Mouse (Mus musculus): Measurements from ENCODE around the gene Lrig1.

Lrig1 gene

DNA sequence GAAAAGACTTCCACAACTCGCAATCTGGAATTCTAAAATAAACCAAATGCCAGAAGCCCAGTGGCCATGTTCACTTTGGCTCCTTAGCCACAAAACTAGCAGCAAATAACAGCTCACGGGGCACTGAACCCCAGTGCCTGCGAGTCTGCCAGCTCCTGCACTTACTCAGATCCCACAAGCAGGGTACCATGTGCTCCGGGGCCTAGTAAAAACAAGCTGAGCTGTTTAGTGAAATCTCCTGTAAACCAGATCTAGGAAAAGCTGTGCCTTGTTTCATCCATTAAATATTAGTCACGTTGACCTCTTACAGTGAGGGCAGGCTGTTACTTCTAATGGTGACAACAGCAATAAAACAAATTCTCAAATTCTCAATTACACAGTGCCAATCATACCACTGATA, 81.3 kb downstream of the Lrig1 start:
- no peak for DNase-seq (ENCODE audit: low read depth, low spot score)

DNA sequence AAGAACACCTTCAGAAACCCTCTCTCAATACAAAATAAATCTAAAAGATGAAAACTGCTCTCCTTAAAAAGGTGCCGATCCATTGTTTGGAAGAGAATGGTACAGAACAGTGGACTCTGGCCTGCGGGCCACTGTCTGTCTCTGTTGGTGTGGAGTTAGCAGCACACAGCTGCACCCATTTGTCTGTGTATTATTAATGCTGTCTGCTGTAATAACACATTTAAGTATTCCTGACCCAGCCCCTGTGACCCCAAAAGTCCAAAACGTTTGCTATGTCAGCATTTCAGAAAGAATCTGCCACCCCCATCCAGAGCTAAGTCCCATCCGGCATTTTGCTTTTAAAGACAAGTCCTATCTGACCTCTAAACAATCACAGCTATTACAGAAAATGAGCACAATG, 84.0 kb downstream of the Lrig1 start:
- DNase-seq (ENCODE audit: low read depth, low spot score) = no peak

DNA sequence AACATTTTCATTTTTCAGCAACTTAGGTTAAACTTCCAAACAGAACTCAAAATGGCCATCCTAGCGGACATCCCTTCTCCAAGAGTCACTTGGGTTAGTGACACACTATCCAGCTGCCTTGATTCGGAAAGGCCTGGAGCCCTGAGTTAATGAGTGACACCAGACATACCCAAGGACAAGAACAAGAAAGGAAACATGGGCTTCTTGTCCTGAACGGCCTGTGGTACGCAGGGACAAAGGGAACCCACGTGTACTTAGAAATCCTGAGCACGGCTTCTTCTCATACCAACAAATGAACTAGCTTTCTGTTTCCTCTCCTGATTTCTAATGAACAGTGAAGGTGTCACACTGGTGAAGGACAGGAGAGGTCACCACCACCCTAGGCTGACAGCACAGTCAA, 85.6 kb downstream of the Lrig1 start:
- DNase-seq (ENCODE audit: low read depth, low spot score) = no peak

GRCm38 (mm10) chr6:94613235-94613895, 86.6 kb downstream of the Lrig1 start:
- DNase-seq (ENCODE audit: low read depth, low spot score) = no peak

GRCm38 (mm10) chr6:94604546-94604945, 95.4 kb downstream of the Lrig1 start:
- DNase-seq (ENCODE audit: low read depth, low spot score) = no peak

GRCm38 (mm10) chr6:94604072-94604471, 95.9 kb downstream of the Lrig1 start:
- no peak for DNase-seq (ENCODE audit: low read depth, low spot score)

- DNase-seq (ENCODE audit: low read depth, low spot score) = no peak
These were observed 98.1 kb downstream of the Lrig1 start for GRCm38 (mm10) chr6:94601811-94602210.

- no peak for DNase-seq (ENCODE audit: low read depth, low spot score)
These were observed 98.9 kb downstream of the Lrig1 start for GRCm38 (mm10) chr6:94601101-94601500.

- no peak for DNase-seq (ENCODE audit: low read depth, low spot score)
These were observed 100.9 kb downstream of the Lrig1 start for GRCm38 (mm10) chr6:94599016-94599415.

DNA sequence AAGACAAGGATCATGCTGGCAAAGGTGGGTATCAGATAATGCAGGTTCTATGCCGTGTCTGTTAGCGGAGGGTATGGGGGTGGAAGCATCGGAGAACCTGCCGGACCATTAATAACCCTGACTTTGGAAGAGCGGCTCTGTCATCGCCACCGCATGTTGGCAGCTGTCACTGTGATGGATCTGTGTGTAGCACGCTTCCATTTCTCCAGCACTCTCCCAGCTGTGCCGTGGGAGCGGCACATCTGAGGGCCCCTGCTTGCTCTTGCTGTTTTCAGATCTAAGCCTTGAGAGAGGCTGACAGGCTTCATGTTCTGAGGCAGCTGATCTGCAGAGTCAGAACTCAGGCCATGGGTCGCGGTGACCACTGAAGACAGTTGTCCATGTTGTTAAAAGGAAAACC, 101.5 kb downstream of the Lrig1 start:
- no peak for DNase-seq (ENCODE audit: low read depth, low spot score)

DNA sequence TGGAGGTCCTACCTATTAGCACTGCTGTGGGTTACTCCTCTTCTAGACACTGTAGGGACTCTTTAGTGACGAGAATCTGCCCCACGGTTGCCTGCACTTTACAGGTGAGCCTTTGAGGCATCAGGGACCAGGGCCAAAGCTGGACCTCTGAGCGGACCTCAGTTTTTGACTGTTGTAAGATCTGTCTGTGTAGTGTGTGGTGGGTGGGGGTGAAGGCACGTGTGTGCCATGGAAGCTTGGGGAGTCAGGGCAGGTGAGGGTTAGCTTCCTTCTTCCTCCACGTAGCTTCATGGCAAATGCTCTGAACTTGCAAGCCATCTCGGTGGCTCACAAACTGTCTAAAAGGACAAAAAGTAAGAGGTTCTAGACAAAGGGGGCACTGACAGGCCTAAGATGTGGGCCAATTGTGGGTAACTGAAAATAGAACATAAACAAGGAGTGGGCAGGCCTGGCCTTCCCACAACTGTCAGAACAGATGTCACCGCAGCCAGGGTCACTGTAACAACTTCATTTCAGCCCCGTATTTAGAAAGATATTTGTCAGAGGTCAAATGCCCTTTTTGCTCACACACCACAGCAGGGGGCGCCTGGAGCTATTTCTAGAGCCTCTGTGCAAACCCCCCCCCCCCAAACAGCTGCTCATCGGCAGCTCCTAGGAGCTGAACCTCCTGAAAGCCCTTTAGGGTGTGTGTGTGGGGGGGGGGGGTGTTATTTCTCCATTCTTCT, 103.0 kb downstream of the Lrig1 start:
- no peak for DNase-seq (ENCODE audit: low read depth, low spot score)

DNA sequence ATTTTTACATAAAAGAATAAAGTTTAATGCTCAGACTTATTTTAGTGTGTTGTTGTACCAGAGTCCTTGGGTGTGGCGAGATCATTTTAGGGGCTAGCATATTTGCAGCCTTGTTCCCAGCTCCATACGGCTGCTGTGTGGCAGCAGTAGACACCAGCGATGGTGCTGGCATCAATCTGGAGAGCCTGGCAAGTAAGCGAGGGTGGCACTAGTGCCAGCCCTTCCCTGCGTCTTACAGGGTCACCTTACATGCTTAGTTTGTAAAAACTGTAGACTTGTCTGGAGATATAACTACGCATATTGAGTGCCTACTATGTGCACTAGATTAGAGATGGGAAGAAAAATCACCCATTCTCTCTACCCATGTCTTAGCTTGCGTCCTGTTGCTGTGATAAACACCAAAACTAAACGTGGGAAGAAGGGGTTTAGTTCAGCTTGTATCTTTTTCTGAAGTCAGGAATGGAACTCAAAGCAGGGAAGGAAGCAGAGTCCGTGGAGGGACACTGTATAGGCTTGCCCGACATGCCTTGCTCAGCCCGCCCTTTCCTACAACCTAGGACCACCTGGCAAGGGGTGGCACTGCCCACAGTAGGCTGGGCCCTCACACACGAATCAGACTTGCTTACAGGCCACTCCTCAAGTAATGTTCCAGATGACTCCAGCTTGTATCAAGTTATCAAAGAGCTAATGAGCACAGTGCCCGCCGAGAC, 103.8 kb downstream of the Lrig1 start:
- DNase-seq (ENCODE audit: low read depth, low spot score) = no peak

GRCm38 (mm10) chr6:94595206-94595605, 104.8 kb downstream of the Lrig1 start:
- no peak for DNase-seq (ENCODE audit: low read depth, low spot score)

- DNase-seq (ENCODE audit: low read depth, low spot score) = no peak
These were observed 105.2 kb downstream of the Lrig1 start for GRCm38 (mm10) chr6:94594711-94595110.

DNA sequence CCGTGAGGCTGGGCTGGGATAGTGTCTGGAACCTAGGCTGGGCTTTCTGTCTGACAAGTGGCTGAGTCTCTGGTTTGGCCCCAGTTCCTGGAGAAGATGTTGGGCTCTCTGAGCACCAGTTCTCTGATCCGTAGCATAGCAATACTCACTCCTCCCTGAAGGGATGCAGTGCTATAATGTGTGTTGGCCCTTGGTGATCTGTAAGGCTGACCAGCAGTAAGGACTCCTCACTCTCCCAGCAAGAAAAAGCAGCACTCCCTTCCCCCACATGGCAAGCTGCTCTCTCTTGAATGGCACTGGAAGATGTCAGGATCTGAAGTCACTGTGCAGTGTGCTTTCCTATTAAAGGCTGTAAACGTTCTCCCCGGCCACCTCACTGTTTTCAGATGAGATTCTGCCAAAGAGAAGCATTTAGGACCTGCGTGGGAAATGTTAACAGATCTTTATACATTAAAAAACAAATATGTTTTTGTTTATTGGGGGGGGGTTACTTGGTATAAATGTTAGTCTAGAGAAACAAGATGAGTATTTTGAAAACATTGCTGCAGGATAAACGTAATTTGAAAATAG, 105.8 kb downstream of the Lrig1 start:
- DNase-seq (ENCODE audit: low read depth, low spot score) = no peak

DNA sequence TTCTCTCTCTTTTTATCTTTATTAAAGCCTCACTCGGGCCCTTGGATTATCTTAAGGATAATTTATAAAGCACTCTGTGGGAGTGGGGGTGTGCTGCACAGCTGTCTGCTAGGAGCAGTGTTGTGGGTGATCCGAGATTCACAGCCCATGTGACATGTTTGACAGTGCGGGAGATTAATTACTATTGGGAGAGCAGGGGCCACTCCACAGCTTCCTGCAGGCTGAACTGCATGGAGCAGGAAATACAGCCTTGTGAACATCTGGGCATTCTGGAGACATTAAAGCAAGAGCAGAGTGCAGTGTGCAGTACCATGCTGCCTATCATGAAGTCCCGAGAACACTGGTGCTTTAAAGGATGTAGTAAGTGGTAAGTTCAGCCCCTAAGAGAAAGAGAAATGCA, 107.2 kb downstream of the Lrig1 start:
- DNase-seq (ENCODE audit: low read depth, low spot score) = no peak

- DNase-seq (ENCODE audit: low read depth, low spot score) = no peak
These were observed 107.7 kb downstream of the Lrig1 start for GRCm38 (mm10) chr6:94592243-94592642.

DNA sequence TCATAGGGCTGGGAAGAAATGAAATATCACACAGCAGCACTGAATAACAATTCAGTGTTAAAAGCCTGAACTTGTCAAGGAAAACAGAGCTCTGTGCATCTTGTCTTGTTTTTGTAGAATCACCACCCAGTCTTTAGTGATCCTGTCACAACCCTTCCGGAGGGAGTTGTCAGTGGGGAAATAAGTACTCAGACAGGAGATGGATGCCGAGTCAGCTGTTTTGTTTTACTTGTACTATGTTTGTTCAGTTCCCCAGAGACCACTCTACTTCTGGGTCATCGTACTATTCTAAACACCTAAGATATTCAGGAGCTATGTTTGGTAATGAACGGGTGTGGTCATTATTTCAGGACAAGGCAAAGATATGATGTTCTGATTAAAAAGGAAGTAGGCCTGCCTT, 111.6 kb downstream of the Lrig1 start:
- DNase-seq (ENCODE audit: low read depth, low spot score) = no peak

DNA sequence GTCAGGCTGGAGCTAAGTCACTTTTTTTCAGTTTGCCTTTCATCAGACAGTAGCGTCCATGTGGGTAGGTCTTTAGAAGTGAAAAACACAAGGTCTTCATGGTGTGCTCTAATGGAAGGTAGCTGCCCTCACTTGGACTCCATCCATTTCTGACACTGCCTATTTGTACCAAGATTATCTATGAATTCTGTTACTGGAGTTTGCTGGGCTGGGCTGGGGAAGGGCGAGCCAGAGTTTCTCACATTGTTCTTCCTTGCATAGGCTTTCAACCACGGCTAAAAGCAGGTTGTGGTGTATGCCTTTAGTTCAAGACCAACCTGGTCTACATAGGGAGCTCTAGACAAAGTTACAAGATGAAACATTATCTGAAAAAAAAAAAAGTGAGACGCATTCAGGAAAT, 115.0 kb downstream of the Lrig1 start:
- no peak for DNase-seq (ENCODE audit: low read depth, low spot score)

DNA sequence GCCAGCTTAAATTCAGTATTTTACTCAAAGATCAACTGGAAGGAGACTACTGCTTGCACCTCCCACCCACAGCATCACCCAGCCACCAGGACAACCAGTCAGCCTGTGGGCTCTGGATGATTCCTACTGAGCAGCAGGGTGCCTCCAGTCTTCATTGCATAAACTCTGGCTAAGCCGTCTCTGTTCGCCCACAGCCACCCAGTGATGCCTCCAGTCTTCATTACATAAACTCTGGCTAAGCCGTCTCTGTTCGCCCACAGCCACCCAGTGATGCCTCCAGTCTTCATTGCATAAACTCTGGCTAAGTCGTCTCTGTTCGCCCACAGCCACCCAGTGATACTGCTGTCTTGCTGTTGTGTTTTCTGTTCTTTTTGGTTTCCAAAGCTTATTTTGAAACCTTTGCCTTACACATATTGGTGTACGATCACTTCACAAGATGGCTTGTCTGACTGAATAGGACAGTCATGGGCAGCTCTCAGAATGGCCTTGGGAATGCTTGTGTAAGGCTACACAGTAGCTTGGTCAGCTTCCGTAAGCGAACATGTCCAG, 115.7 kb downstream of the Lrig1 start:
- DNase-seq (ENCODE audit: low read depth, low spot score) = no peak

GRCm38 (mm10) chr6:94582055-94582454, 117.9 kb downstream of the Lrig1 start:
- no peak for DNase-seq (ENCODE audit: low read depth, low spot score)

GRCm38 (mm10) chr6:94577991-94578390, 122.0 kb downstream of the Lrig1 start:
- no peak for DNase-seq (ENCODE audit: low read depth, low spot score)
